In the genomic region with DNA sequence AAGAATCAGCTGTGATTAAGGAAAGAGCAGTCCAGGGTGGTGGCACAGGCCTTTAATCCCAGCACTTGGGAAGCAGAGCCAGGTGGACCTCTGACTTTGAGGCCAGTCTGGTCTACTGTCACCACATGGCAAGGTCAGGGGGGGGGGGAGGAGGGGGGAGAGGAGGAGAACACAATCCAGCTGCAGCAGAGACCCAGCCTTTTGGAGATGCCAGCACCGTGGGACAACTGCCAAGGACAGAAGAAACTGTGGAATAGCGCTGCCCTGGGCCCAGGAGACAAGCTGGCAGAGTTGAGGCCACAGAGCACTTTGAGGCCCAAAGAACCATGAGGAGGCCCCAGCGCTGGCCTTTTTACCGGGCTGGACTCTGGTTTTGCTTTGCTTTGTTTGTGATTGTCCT, we compare ENCODE assay signal across 32 mouse cellular contexts. TPM values are rescaled to one million over a fixed set of nuclear protein-coding genes. Genes with fewer than 3 reads are reported as not detected.
DNase-seq lines count a peak whose midpoint lies in the region; ATAC-seq lines count a peak whose summit lies in the region.
"Had no signal": no experiment of that assay in that cellular context is flagged by ENCODE, and none has a peak within 500 bp of the region (broad histone marks: within the 10 kb centered on the region; RNA-seq: fewer than 3 reads in every experiment).

No protein-coding gene starts in this region.

- no peak for ATAC-seq in limb, embryonic 12.5 days (ENCODE audit: insufficient number of reproducible peaks, insufficient read depth, low FRiP score, low TSS enrichment, low read depth)
- no peak for ATAC-seq in hindbrain, embryonic 16.5 days
- ATAC-seq: forebrain, embryonic 14.5 days; forebrain, postnatal 0 days; hindbrain, postnatal 0 days; inflammation-experienced regulatory T-cells, adult 6 months; intestine, embryonic 16.5 days had no signal

- 68% methylated on average over 4 of the region's 4 CpGs for WGBS in limb, embryonic 12.5 days
- 77% methylated on average over 4 of the region's 4 CpGs for WGBS in limb, embryonic 10.5 days
- 65% methylated on average over 4 of the region's 4 CpGs for WGBS in hindbrain, embryonic 16.5 days

- no peaks in the 10 kb centered on the region for H3K9me3 ChIP-seq in limb, embryonic 12.5 days
- no peaks in the 10 kb centered on the region for H3K9me3 ChIP-seq in limb, embryonic 10.5 days (replicated peaks)
- H3K9me3 ChIP-seq in hindbrain, embryonic 16.5 days (ENCODE audit: control insufficient read depth, low read length), result no peaks in the 10 kb centered on the region
- H3K9me3 ChIP-seq: G1E; heart, embryonic 12.5 days; heart, embryonic 15.5 days; hindbrain, embryonic 10.5 days; hindbrain, embryonic 13.5 days had no signal

- peaks cover under 1% of the 10 kb centered on the region; the same call in 1 of the 2 replicates for H3K36me3 ChIP-seq in limb, embryonic 12.5 days
- peaks cover 7% of the 10 kb centered on the region; the same call in 1 of the 2 replicates for H3K36me3 ChIP-seq in limb, embryonic 10.5 days
- H3K36me3 ChIP-seq in hindbrain, embryonic 16.5 days (ENCODE audit: control insufficient read depth, insufficient read depth, low read length), result no peaks in the 10 kb centered on the region
- H3K36me3 ChIP-seq: heart, embryonic 12.5 days; heart, embryonic 15.5 days had no signal

- DNase-seq in adrenal gland, adult (ENCODE audit: inconsistent age in 2 of 2, low spot score in 1 of 2), result peak; percentile 55 to 58
- no peak for DNase-seq in adrenal gland, adult 8-10 months
- no peak for DNase-seq in limb, embryonic 10.5 days (ENCODE audit: low spot score)
- peak; percentile 48 for DNase-seq in adipocyte (ENCODE audit: low spot score)
- peak; percentile 57 to 72 for DNase-seq in adrenal gland, postnatal 36 days
- no peak for DNase-seq in kidney, adult 8-10 months
- DNase-seq: B cell, adult 2 months; cerebellum, adult 18-20 months; cerebellum, adult 9-10 months; cerebellum, postnatal 14 days; forebrain, postnatal 0 days; gastrocnemius, postnatal 25 days; heart, adult 18-20 months; heart, postnatal 10 days; heart, postnatal 36 days; kidney, adult 2 months had no signal

- no peak overlapping the region for H3K27ac ChIP-seq in limb, embryonic 12.5 days
- no peak overlapping the region for H3K27ac ChIP-seq in limb, embryonic 10.5 days
- H3K27ac ChIP-seq in hindbrain, embryonic 16.5 days (ENCODE audit: low read depth, low read length), result no peak overlapping the region
- H3K27ac ChIP-seq: heart, embryonic 15.5 days; hindbrain, embryonic 10.5 days; hindbrain, embryonic 13.5 days; hindbrain, postnatal 0 days had no signal

- peaks cover 41% of the 10 kb centered on the region for H3K27me3 ChIP-seq in limb, embryonic 12.5 days
- H3K27me3 ChIP-seq in limb, embryonic 10.5 days (ENCODE audit: low read depth, poor library complexity, severe bottlenecking), result peaks cover 59% of the 10 kb centered on the region
- H3K27me3 ChIP-seq in hindbrain, embryonic 16.5 days (replicated peaks; ENCODE audit: control insufficient read depth, insufficient read depth, low read length), result peaks cover 10% of the 10 kb centered on the region
- H3K27me3 ChIP-seq: CH12.LX had no signal

- H3K9ac ChIP-seq in limb, embryonic 12.5 days (replicated peaks), result 0 out of 2 replicates have a peak overlapping the region, but pooled peaks have one; percentile 18
- no peak overlapping the region for H3K9ac ChIP-seq in hindbrain, embryonic 16.5 days (ENCODE audit: low read depth, low read length)
- H3K9ac ChIP-seq: forebrain, postnatal 0 days; heart, embryonic 12.5 days; heart, embryonic 15.5 days; hindbrain, embryonic 13.5 days had no signal

- H3K4me3 ChIP-seq in limb, embryonic 12.5 days (replicated peaks), result no peak overlapping the region
- no peak overlapping the region for H3K4me3 ChIP-seq in limb, embryonic 10.5 days
- H3K4me3 ChIP-seq in hindbrain, embryonic 16.5 days (ENCODE audit: low read length), result no peak overlapping the region
- H3K4me3 ChIP-seq: heart, embryonic 12.5 days; heart, embryonic 15.5 days; hindbrain, embryonic 10.5 days; hindbrain, embryonic 13.5 days had no signal

- H3K4me2 ChIP-seq in limb, embryonic 12.5 days, result no peak overlapping the region
- no peak overlapping the region for H3K4me2 ChIP-seq in hindbrain, embryonic 16.5 days (ENCODE audit: low read length)
- H3K4me2 ChIP-seq: heart, embryonic 12.5 days; heart, embryonic 15.5 days; hindbrain, embryonic 13.5 days had no signal

- H3K4me1 ChIP-seq in limb, embryonic 12.5 days (replicated peaks), result peaks cover 17% of the 10 kb centered on the region
- peaks cover 31% of the 10 kb centered on the region for H3K4me1 ChIP-seq in limb, embryonic 10.5 days
- peaks cover 15% of the 10 kb centered on the region for H3K4me1 ChIP-seq in hindbrain, embryonic 16.5 days (ENCODE audit: control insufficient read depth, insufficient read depth, low read depth, low read length)

RNA-seq across cellular contexts. Expression of gene Arf3, which starts 2.9 kb away (rescaled TPM):
- total RNA-seq in adrenal gland, adult 8-10 months (2022), result 100 to 1,000 TPM; 153 to 163 (median 159) TPM
- polyA plus RNA-seq in limb, embryonic 12.5 days (2016; fragmentation: Nextera tagmentation; extraction: Ambion mirVana), result 46.5 and 54.1 TPM in 2 replicates
- polyA plus RNA-seq in limb, embryonic 10.5 days (2016; fragmentation: Nextera tagmentation; extraction: Ambion mirVana), result 44.3 and 49.1 TPM in 2 replicates
- total RNA-seq in adrenal gland, postnatal 36 days (2021), result 100 to 1,000 TPM; 132 to 140 TPM
- 107 TPM in 2 replicates for polyA plus RNA-seq in hindbrain, embryonic 16.5 days (2015; fragmentation: Nextera tagmentation; extraction: Ambion mirVana)

RNA-seq across cellular contexts. Expression of gene Wnt10b, which starts 12.0 kb away (rescaled TPM):
- total RNA-seq in adrenal gland, adult 8-10 months (2022), result 10 to 100 TPM in 1 of 4 experiments, 1 to 10 TPM in 1, under 1 TPM in 2; 0.49 to 12.9 (median 5.0) TPM
- polyA plus RNA-seq in limb, embryonic 12.5 days (2016; fragmentation: Nextera tagmentation; extraction: Ambion mirVana), result 1.5 and 1.7 TPM in 2 replicates
- 0.62 and 0.99 TPM in 2 replicates for polyA plus RNA-seq in limb, embryonic 10.5 days (2016; fragmentation: Nextera tagmentation; extraction: Ambion mirVana)
- 1 to 10 TPM; 1.1 to 1.3 TPM for total RNA-seq in adrenal gland, postnatal 36 days (2021)
- polyA plus RNA-seq in hindbrain, embryonic 16.5 days (2015; fragmentation: Nextera tagmentation; extraction: Ambion mirVana), result 0.06 TPM in 1 of 2 replicates, not detected in the other
- polyA plus RNA-seq: forebrain, embryonic 14.5 days; forebrain, postnatal 0 days; heart, embryonic 12.5 days; heart, embryonic 15.5 days; hindbrain, postnatal 0 days had no signal

RNA-seq across cellular contexts. Expression of gene Wnt1, which starts 23.7 kb away (rescaled TPM):
- total RNA-seq in adrenal gland, adult 8-10 months (2022), result not detected
- not detected in 2 replicates for polyA plus RNA-seq in limb, embryonic 12.5 days (2016; fragmentation: Nextera tagmentation; extraction: Ambion mirVana)
- not detected in 2 replicates for polyA plus RNA-seq in limb, embryonic 10.5 days (2016; fragmentation: Nextera tagmentation; extraction: Ambion mirVana)
- total RNA-seq in adrenal gland, postnatal 36 days (2021), result not detected
- 1.2 and 2.3 TPM in 2 replicates for polyA plus RNA-seq in hindbrain, embryonic 16.5 days (2015; fragmentation: Nextera tagmentation; extraction: Ambion mirVana)
- total RNA-seq: CH12.LX; forebrain, postnatal 0 days; G1E; gastrocnemius, adult 8-10 months; gastrocnemius, postnatal 25 days; heart, adult 18-20 months; heart, postnatal 10 days; heart, postnatal 36 days had no signal
- polyA plus RNA-seq: forebrain, embryonic 14.5 days; G1E; gonadal fat pad, adult 2 months; heart, embryonic 12.5 days; heart, embryonic 15.5 days; intestine, embryonic 16.5 days; kidney, adult 2 months had no signal

RNA-seq across cellular contexts. Expression of gene Fkbp11, which starts 37.9 kb away (rescaled TPM):
- 10 to 100 TPM in 1 of 4 experiments, 1 to 10 TPM in 3; 7.1 to 14.4 (median 9.8) TPM for total RNA-seq in adrenal gland, adult 8-10 months (2022)
- 25.4 and 28.0 TPM in 2 replicates for polyA plus RNA-seq in limb, embryonic 12.5 days (2016; fragmentation: Nextera tagmentation; extraction: Ambion mirVana)
- 26.8 and 28.9 TPM in 2 replicates for polyA plus RNA-seq in limb, embryonic 10.5 days (2016; fragmentation: Nextera tagmentation; extraction: Ambion mirVana)
- total RNA-seq in adrenal gland, postnatal 36 days (2021), result 1 to 10 TPM; 7.5 to 9.1 TPM
- 6.3 and 8.9 TPM in 2 replicates for polyA plus RNA-seq in hindbrain, embryonic 16.5 days (2015; fragmentation: Nextera tagmentation; extraction: Ambion mirVana)

RNA-seq across cellular contexts. Expression of gene Ddn, which starts 43.4 kb away (rescaled TPM):
- total RNA-seq in adrenal gland, adult 8-10 months (2022), result 1 to 10 TPM in 1 of 4 experiments, under 1 TPM in 3; 0.29 to 1.1 (median 0.61) TPM
- 0.23 TPM in 1 of 2 replicates, not detected in the other for polyA plus RNA-seq in limb, embryonic 12.5 days (2016; fragmentation: Nextera tagmentation; extraction: Ambion mirVana)
- not detected in 2 replicates for polyA plus RNA-seq in limb, embryonic 10.5 days (2016; fragmentation: Nextera tagmentation; extraction: Ambion mirVana)
- total RNA-seq in adrenal gland, postnatal 36 days (2021), result under 1 TPM; 0.10 to 0.30 TPM
- polyA plus RNA-seq in hindbrain, embryonic 16.5 days (2015; fragmentation: Nextera tagmentation; extraction: Ambion mirVana), result 0.30 and 0.31 TPM in 2 replicates
- polyA plus RNA-seq: embryonic facial prominence, embryonic 14.5 days; forebrain, embryonic 11.5 days; inflammation-experienced regulatory T-cells, adult 6 months; intestine, embryonic 16.5 days had no signal

Comparison
In these comparisons a context has a peak if more than half of its experiments do, and no peak if none do; other contexts are left out.
1. DNase-seq: peak in adrenal gland, adult (2 of 2), adipocyte (single experiment) and adrenal gland, postnatal 36 days (2 of 2); none in adrenal gland, adult 8-10 months (single experiment), limb, embryonic 10.5 days (single experiment) and kidney, adult 8-10 months (0 of 2).